Mouse (Mus musculus): Measurements from ENCODE around the gene Tab1.

The Tab1 gene

DNA sequence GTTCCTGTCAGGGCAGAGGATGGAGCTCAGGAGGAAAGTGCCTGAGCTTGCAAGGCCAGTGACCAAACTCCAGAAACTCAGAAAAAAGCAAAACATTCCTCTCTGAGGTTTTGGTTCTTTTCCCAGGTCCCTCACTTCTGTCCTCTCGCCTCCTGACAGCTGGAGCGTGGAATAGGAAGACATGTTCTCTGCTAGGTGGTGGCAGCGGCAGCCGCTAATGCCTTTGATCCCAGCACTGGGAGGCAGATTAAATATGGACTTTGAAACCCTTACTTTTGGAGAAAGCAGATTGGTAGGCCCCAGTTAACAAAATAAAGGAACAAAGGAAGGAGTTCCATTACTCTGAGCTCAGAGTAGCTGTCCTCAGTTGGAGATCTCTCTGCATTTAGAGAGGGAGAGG lies 75.5 kb downstream of the Tab1 start:
- DNase-seq, result peak in 1 of 2 experiments; percentile 45

All from kidney, postnatal 4 days (tissue).